Mouse (Mus musculus): ENCODE measurements at regions not wholly inside any gene's neighbourhood (a gene's known extent, or its start where the extent isn't known, plus 50 kb on each side); places are given as distances from the start of the nearest gene placed in this dataset.
A peak's percentile ranks its signal among the peaks of the same experiment; 100 is the strongest.

GRCm38 (mm10) chr8:79515282-79515783 lies 116.0 kb upstream of the Smad1 start:
- no peak for DNase-seq

GRCm38 (mm10) chr8:79514655-79515278 lies 115.4 kb upstream of the Smad1 start:
- DNase-seq, result no peak

GRCm38 (mm10) chr8:79508597-79508996 lies 109.3 kb upstream of the Smad1 start:
- no peak for DNase-seq

- DNase-seq, result no peak
These were observed 106.1 kb upstream of the Smad1 start for GRCm38 (mm10) chr8:79505381-79505780.

- DNase-seq, result no peak
These were observed 104.6 kb upstream of the Smad1 start for GRCm38 (mm10) chr8:79503906-79504305.

- DNase-seq, result no peak
These were observed 102.7 kb upstream of the Smad1 start for GRCm38 (mm10) chr8:79502062-79502461.

GRCm38 (mm10) chr8:79501238-79501637 lies 101.9 kb upstream of the Smad1 start:
- DNase-seq, result peak; percentile 69

- DNase-seq, result no peak
These were observed 99.9 kb upstream of the Smad1 start for GRCm38 (mm10) chr8:79499258-79499657.

GRCm38 (mm10) chr8:79498611-79499010 lies 99.3 kb upstream of the Smad1 start:
- peak; percentile 27 for DNase-seq

GRCm38 (mm10) chr8:79491156-79491698 lies 91.9 kb upstream of the Smad1 start:
- no peak for DNase-seq

GRCm38 (mm10) chr8:79490739-79491138 lies 91.4 kb upstream of the Smad1 start:
- no peak for DNase-seq

GRCm38 (mm10) chr8:79488861-79489260 lies 89.5 kb upstream of the Smad1 start:
- DNase-seq, result peak; percentile 63

GRCm38 (mm10) chr8:79487597-79487996 lies 88.3 kb upstream of the Smad1 start:
- no peak for DNase-seq

GRCm38 (mm10) chr8:79479326-79479725 lies 80.0 kb upstream of the Smad1 start:
- DNase-seq, result no peak

- no peak for DNase-seq
These were observed 76.7 kb upstream of the Smad1 start for GRCm38 (mm10) chr8:79476012-79476411.

- DNase-seq, result no peak
These were observed 75.4 kb upstream of the Smad1 start for GRCm38 (mm10) chr8:79474679-79475078.

- no peak for DNase-seq
These were observed 52.8 kb upstream of the Smad1 start for GRCm38 (mm10) chr8:79452101-79452500.

GRCm38 (mm10) chr8:79449453-79449852 lies 50.1 kb upstream of the Smad1 start:
- no peak for DNase-seq
